Mouse (Mus musculus) erythroblast, embryonic 14.5 days (primary cell): Measurements from ENCODE around the gene Flrt1.

ENCODE experiments used
- GATA1 ChIP-seq: IDR thresholded peaks from 2 replicates; pipeline ENCODE4 v1.6.1; 2012; ENCODE audit warnings: low read length, inconsistent platforms, mixed read lengths
- TAL1 ChIP-seq: IDR thresholded peaks from 3 replicates; pipeline ENCODE4 v1.6.1; 2012; ENCODE audit warnings: low read length, inconsistent platforms, mixed read lengths

GRCm38 (mm10) chr19:7084734-7085133, 20.8 kb downstream of the Flrt1 start:
- no peak for TF ChIP-seq GATA1
- no peak for TF ChIP-seq TAL1
